ENCODE assay signal across 8 mouse cellular contexts in genomic region chr17:23803366-23804041, GRCm38 (mm10). TPM values are rescaled to one million over a fixed set of nuclear protein-coding genes. Genes with fewer than 3 reads are reported as not detected.
A peak's percentile ranks its signal among the peaks of the same experiment; 100 is the strongest.
DNase-seq lines count a peak whose midpoint lies in the region; ATAC-seq and TF ChIP-seq lines count a peak whose summit lies in the region.

No protein-coding gene starts in this region.

- no peak for TF ChIP-seq CTCF in E14TG2a.4 (conservative IDR thresholded peaks at IDR 0.05; ENCODE audit: low read length)
- TF ChIP-seq CTCF in lung, postnatal 0 days (IDR thresholded peaks at IDR 0.05): no peak

- DNase-seq in adrenal gland, adult 18-20 months (ENCODE audit: low spot score in 2 of 2): peak; percentile 79 to 80
- peak; percentile 88 for DNase-seq in embryo, embryonic 10 days (ENCODE audit: low spot score)
- peak; percentile 59 to 67 for DNase-seq in gastrocnemius, postnatal 36 days
- DNase-seq in kidney, postnatal 36 days: peak; percentile 87 to 93
- peak; percentile 91 for DNase-seq in lung, postnatal 0 days (ENCODE audit: low spot score)
- DNase-seq in ovary, postnatal 14 days (ENCODE audit: low spot score): peak; percentile 52
- peak; percentile 84 for DNase-seq in urinary bladder, postnatal 14 days (ENCODE audit: low spot score)

- TF ChIP-seq EP300 in lung, postnatal 0 days (IDR thresholded peaks at IDR 0.05): no peak

- peaks cover 11% of the 10 kb centered on the region; the same call in 1 of the 2 replicates for H3K9me3 ChIP-seq in E14TG2a.4 (ENCODE audit: low read length)
- no peaks in the 10 kb centered on the region for H3K9me3 ChIP-seq in lung, postnatal 0 days (ENCODE audit: low read length)

- H3K27me3 ChIP-seq in E14TG2a.4 (ENCODE audit: insufficient read depth, low read length): no peaks in the 10 kb centered on the region
- no peaks in the 10 kb centered on the region for H3K27me3 ChIP-seq in lung, postnatal 0 days (replicated peaks; ENCODE audit: insufficient read depth, low read length)

- intact Hi-C loops in gastrocnemius, postnatal 36 days (cut with DNase I): loop anchor here (2.0 kb wide), 1 partner anchor 19 kb away; no protein-coding TSS in a partner anchor

- peaks cover 46% of the 10 kb centered on the region for H3K4me1 ChIP-seq in E14TG2a.4 (replicated peaks; ENCODE audit: low read depth, low read length)
- H3K4me1 ChIP-seq in lung, postnatal 0 days (ENCODE audit: insufficient read depth, low read depth, low read length): peaks cover 3% of the 10 kb centered on the region; the same call in 1 of the 2 replicates

- H3K36me3 ChIP-seq in E14TG2a.4 (ENCODE audit: insufficient read depth, low read length): peaks cover 31% of the 10 kb centered on the region
- peaks cover 3% of the 10 kb centered on the region; the same call in 1 of the 2 replicates for H3K36me3 ChIP-seq in lung, postnatal 0 days (ENCODE audit: insufficient read depth, low read length)

- H3K4me3 ChIP-seq in E14TG2a.4 (replicated peaks; ENCODE audit: low read length): peak overlapping the region; percentile 98
- H3K4me3 ChIP-seq in lung, postnatal 0 days (ENCODE audit: low read depth, low read length): peak overlapping the region; percentile 82

- ATAC-seq in lung, postnatal 0 days: peak; percentile 65

- peak overlapping the region; percentile 91 for H3K9ac ChIP-seq in lung, postnatal 0 days (replicated peaks; ENCODE audit: low read depth)

- under 1% methylated on average over 34 of the region's 83 CpGs for whole genome bisulfite sequencing in lung, postnatal 0 days

- H3K27ac ChIP-seq in lung, postnatal 0 days (ENCODE audit: low read length): peak overlapping the region; percentile 97

- peak overlapping the region; percentile 75 for H3K4me2 ChIP-seq in lung, postnatal 0 days (replicated peaks; ENCODE audit: low read depth, low read length)

RNA-seq across cellular contexts. Expression of gene Srrm2, which starts 13.2 kb away (rescaled TPM):
- total RNA-seq in adrenal gland, adult 18-20 months (2021): 100 to 1,000 TPM; 480 to 746 TPM
- total RNA-seq in gastrocnemius, postnatal 36 days (2021): 100 to 1,000 TPM; 153 to 189 TPM
- 284 and 354 TPM in 2 replicates for polyA plus RNA-seq in lung, postnatal 0 days (2015; fragmentation: Nextera tagmentation; extraction: Ambion mirVana)

RNA-seq across cellular contexts. Expression of gene Flywch2, which starts 17.6 kb away (rescaled TPM):
- total RNA-seq in adrenal gland, adult 18-20 months (2021): 10 to 100 TPM in 1 of 2 experiments, 1 to 10 TPM in 1; 8.2 to 10.9 TPM
- total RNA-seq in gastrocnemius, postnatal 36 days (2021): under 1 TPM in 1 of 2 experiments, not detected in 1; 0.46 TPM
- 14.7 and 18.6 TPM in 2 replicates for polyA plus RNA-seq in lung, postnatal 0 days (2015; fragmentation: Nextera tagmentation; extraction: Ambion mirVana)

RNA-seq across cellular contexts. Expression of gene Elob, which starts 25.4 kb away (rescaled TPM):
- total RNA-seq in adrenal gland, adult 18-20 months (2021): 100 to 1,000 TPM; 352 to 413 TPM
- 100 to 1,000 TPM; 270 to 297 TPM for total RNA-seq in gastrocnemius, postnatal 36 days (2021)
- 803 and 893 TPM in 2 replicates for polyA plus RNA-seq in lung, postnatal 0 days (2015; fragmentation: Nextera tagmentation; extraction: Ambion mirVana)

RNA-seq across cellular contexts. Expression of gene Flywch1, which starts 32.1 kb away (rescaled TPM):
- 10 to 100 TPM; 72.5 to 89.3 TPM for total RNA-seq in adrenal gland, adult 18-20 months (2021)
- 10 to 100 TPM; 34.3 to 38.0 TPM for total RNA-seq in gastrocnemius, postnatal 36 days (2021)
- 43.1 and 43.5 TPM in 2 replicates for polyA plus RNA-seq in lung, postnatal 0 days (2015; fragmentation: Nextera tagmentation; extraction: Ambion mirVana)

RNA-seq across cellular contexts. Expression of gene Prss33, which starts 32.4 kb away (rescaled TPM):
- not detected for total RNA-seq in adrenal gland, adult 18-20 months (2021)
- total RNA-seq in gastrocnemius, postnatal 36 days (2021): not detected
- not detected in 2 replicates for polyA plus RNA-seq in lung, postnatal 0 days (2015; fragmentation: Nextera tagmentation; extraction: Ambion mirVana)

Comparison
In these comparisons a context has a peak if more than half of its experiments do, and no peak if none do; other contexts are left out.
1. Peak in every context shown above with its lines: DNase-seq, ATAC-seq, H3K4me3 ChIP-seq and H3K27ac ChIP-seq.
2. RNA of gene Flywch2, which starts 17.6 kb away (total RNA-seq): 8.2 to 10.9 TPM in adrenal gland, adult 18-20 months; 0.46 TPM in gastrocnemius, postnatal 36 days; every median in the first group is over 4 times any median in the second.